Mouse (Mus musculus): ENCODE results near the gene Haus6.

DNA sequence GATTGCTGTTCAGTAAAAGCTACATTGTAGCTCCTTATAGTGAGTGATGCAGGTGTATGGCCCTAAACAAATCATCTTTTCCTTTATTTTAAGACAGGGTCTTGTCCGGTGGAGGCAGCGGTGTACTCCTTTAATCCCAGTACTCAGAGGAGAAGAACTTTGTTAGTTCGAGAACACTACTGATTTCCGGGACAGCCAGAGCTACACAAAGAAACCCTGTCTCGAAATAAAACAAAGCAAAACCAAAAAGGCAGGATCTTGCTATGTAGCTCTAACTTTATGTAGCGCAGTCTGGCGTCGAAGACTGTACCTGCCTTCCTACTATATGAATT lies 400 bp upstream of the Haus6 start:
- TF ChIP-seq POLR2A (IDR thresholded peaks at IDR 0.05; ENCODE audit: borderline replicate concordance, control insufficient read depth, low read depth, low read length) = no peak
- no peak for TF ChIP-seq CTCF (IDR thresholded peaks at IDR 0.05; ENCODE audit: control insufficient read depth, insufficient read depth, low read length)
